Mouse (Mus musculus): ENCODE measurements around the gene Crnkl1.

DNA sequence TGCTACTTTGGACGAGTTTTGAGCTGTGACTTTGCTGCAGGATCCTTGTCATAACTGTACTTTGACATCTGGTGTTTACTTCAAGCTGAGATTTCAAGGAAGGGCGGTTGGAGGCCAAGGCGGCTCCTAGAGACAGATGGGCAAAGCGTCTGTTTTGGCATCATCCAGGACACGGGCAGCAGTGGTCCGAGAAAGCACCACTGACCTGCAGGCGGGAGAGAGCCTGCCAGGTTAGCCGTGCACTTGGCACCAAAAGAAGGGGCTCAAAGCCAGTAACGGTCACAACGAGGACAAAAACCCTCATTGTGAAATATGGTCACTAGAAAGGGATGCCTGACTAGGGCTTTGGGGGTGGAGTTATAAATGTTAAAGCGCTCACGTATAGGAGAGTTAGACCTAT, 35.9 kb upstream of the Crnkl1 start:
- TF ChIP-seq CHD2 (IDR thresholded peaks at IDR 0.05; ENCODE audit: low read depth, low read length) (no peak), ZNF384 (IDR thresholded peaks at IDR 0.05; ENCODE audit: low read depth, low read length) (no peak), ZC3H11A (IDR thresholded peaks at IDR 0.05; ENCODE audit: borderline replicate concordance, low read depth, low read length) (no peak), HCFC1 (IDR thresholded peaks at IDR 0.05; ENCODE audit: borderline replicate concordance, insufficient read depth, low read length) (no peak)

All from ES-E14 (cell line).